Mouse (Mus musculus) CH12.LX (cell line): ENCODE measurements around the gene Slc25a12. TPM values are rescaled to one million over a fixed set of nuclear protein-coding genes. Genes with fewer than 3 reads are reported as not detected.

Experiments
- DNase-seq: peaks from one replicate; pipeline ENCODE4 v3.0.0-alpha.2; 2013; ENCODE audit errors: extremely low read depth
- H3K27ac ChIP-seq: 2 replicates; pipeline ENCODE4 v1.5.1; 2012; ENCODE audit warnings: low read depth, mild to moderate bottlenecking, control low read depth, moderate library complexity; ENCODE audit not compliant: insufficient read depth
- H3K27me3 ChIP-seq: replicated peaks from 2 replicates; pipeline ENCODE3; 2012; ENCODE audit warnings: inconsistent platforms
- H3K36me3 ChIP-seq, 2 experiments: replicated peaks in 1 of 2; 2 replicates each; pipeline versions ENCODE3 to v1.6.1; 2012; ENCODE audit warnings: inconsistent platforms in 1 of 2, low read length in 1 of 2, mild to moderate bottlenecking in 1 of 2, mixed read lengths in 1 of 2, moderate library complexity in 1 of 2; ENCODE audit not compliant: control insufficient read depth in 1 of 2, insufficient read depth in 1 of 2
- H3K4me1 ChIP-seq, 2 experiments: 2 replicates each; pipeline ENCODE4 v1.6.1; 2012; ENCODE audit warnings: inconsistent platforms in 1 of 2, moderate library complexity in 1 of 2; ENCODE audit not compliant: insufficient read depth in 2 of 2, control insufficient read depth in 1 of 2
- H3K4me2 ChIP-seq: 2 replicates; pipeline ENCODE4 v1.6.1; 2012; ENCODE audit warnings: low read depth, mild to moderate bottlenecking, control low read depth; ENCODE audit not compliant: poor library complexity, insufficient read depth, severe bottlenecking
- H3K4me3 ChIP-seq, 3 experiments: fragments of 150-350 bp in 1 of 3; sonication (generic) in 1 of 3; replicated peaks in 1 of 3; 2 replicates each; pipeline versions ENCODE3 to v1.5.1; 2011 to 2012; ENCODE audit warnings: low read depth in 2 of 3, low read length in 2 of 3, mild to moderate bottlenecking in 2 of 3, moderate library complexity in 2 of 3, control low read depth in 1 of 3, improper control_type of control experiment in 1 of 3, inconsistent platforms in 1 of 3, mixed read lengths in 1 of 3; ENCODE audit not compliant: poor library complexity in 1 of 3
- H3K79me2 ChIP-seq: replicated peaks from 2 replicates; pipeline ENCODE4 v1.6.1; 2012; ENCODE audit warnings: mild to moderate bottlenecking, moderate library complexity; ENCODE audit not compliant: control insufficient read depth, poor library complexity, insufficient read depth, severe bottlenecking; ENCODE audit errors: extremely low read depth
- H3K9ac ChIP-seq: 2 replicates; pipeline ENCODE4 v1.6.1; 2012; ENCODE audit warnings: low read depth, mild to moderate bottlenecking, control low read depth, moderate library complexity; ENCODE audit not compliant: insufficient read depth
- H3K9me3 ChIP-seq: replicated peaks from 2 replicates; pipeline ENCODE3; 2012; ENCODE audit warnings: low read length, inconsistent platforms, mixed read lengths
- BHLHE40 ChIP-seq: IDR thresholded peaks from 2 replicates; pipeline ENCODE4 v1.6.1; 2011; ENCODE audit warnings: mild to moderate bottlenecking, low read depth, low read length, improper control_type of control experiment
- CTCF ChIP-seq, 2 experiments: IDR thresholded peaks in 1 of 2; conservative IDR thresholded peaks in 1 of 2; 2 replicates each; pipeline ENCODE4 v1.5.1; 2011 to 2012; ENCODE audit warnings: low read depth in 2 of 2, low read length in 2 of 2, improper control_type of control experiment in 1 of 2, inconsistent platforms in 1 of 2, mild to moderate bottlenecking in 1 of 2, moderate library complexity in 1 of 2
- E2F4 ChIP-seq: IDR thresholded peaks from 2 replicates; pipeline ENCODE4 v1.6.1; 2011; ENCODE audit warnings: low read depth, low read length, improper control_type of control experiment; ENCODE audit not compliant: insufficient replicate concordance
- ELF1 ChIP-seq: IDR thresholded peaks from 2 replicates; pipeline ENCODE4 v1.6.1; 2014; ENCODE audit warnings: low read depth, mild to moderate bottlenecking, inconsistent platforms, low read length, improper control_type of control experiment
- GABPA ChIP-seq: IDR thresholded peaks from 2 replicates; pipeline ENCODE4 v1.6.1; 2012; ENCODE audit warnings: low read depth, low read length, improper control_type of control experiment, inconsistent platforms; ENCODE audit not compliant: insufficient replicate concordance
- IRF4 ChIP-seq: IDR thresholded peaks from 2 replicates; pipeline ENCODE4 v1.6.1; 2014; ENCODE audit warnings: low read depth, mild to moderate bottlenecking, inconsistent platforms, low read length, improper control_type of control experiment
- KAT2A ChIP-seq: IDR thresholded peaks from 2 replicates; pipeline ENCODE4 v1.6.1; 2012; ENCODE audit warnings: low read length, improper control_type of control experiment, inconsistent platforms; ENCODE audit not compliant: insufficient replicate concordance
- MAFK ChIP-seq: IDR thresholded peaks from 2 replicates; pipeline ENCODE4 v1.6.1; 2011; ENCODE audit warnings: low read length, improper control_type of control experiment; ENCODE audit not compliant: insufficient replicate concordance
- MAX ChIP-seq: IDR thresholded peaks from 2 replicates; pipeline ENCODE4 v1.6.1; 2011; ENCODE audit warnings: low read length, improper control_type of control experiment
- MAZ ChIP-seq: IDR thresholded peaks from 2 replicates; pipeline ENCODE4 v1.6.1; 2012; ENCODE audit warnings: low read depth, mild to moderate bottlenecking, inconsistent platforms, low read length, improper control_type of control experiment, moderate library complexity
- MEF2A ChIP-seq: IDR thresholded peaks from 2 replicates; pipeline ENCODE4 v1.6.1; 2014; ENCODE audit warnings: low read depth, mild to moderate bottlenecking, inconsistent platforms, low read length, improper control_type of control experiment, borderline replicate concordance
- MXI1 ChIP-seq: IDR thresholded peaks from 2 replicates; pipeline ENCODE4 v1.6.1; 2011; ENCODE audit warnings: mild to moderate bottlenecking, low read depth, low read length, improper control_type of control experiment
- PAX5 ChIP-seq: IDR thresholded peaks from 2 replicates; pipeline ENCODE4 v1.6.1; 2012; ENCODE audit warnings: low read length, inconsistent platforms, mixed read lengths
- POLR2A ChIP-seq: IDR thresholded peaks from 2 replicates; pipeline ENCODE4 v1.6.1; 2011; ENCODE audit warnings: low read depth, mild to moderate bottlenecking, improper control_type of control experiment, low read length
- RAD21 ChIP-seq: IDR thresholded peaks from 2 replicates; pipeline ENCODE4 v1.6.1; 2011; ENCODE audit warnings: low read depth, mild to moderate bottlenecking, low read length, improper control_type of control experiment, moderate library complexity
- RCOR1 ChIP-seq: conservative IDR thresholded peaks from 2 replicates; pipeline ENCODE4 v1.6.1; 2012; ENCODE audit warnings: low read depth, mild to moderate bottlenecking, inconsistent platforms, low read length, improper control_type of control experiment
- SIN3A ChIP-seq: IDR thresholded peaks from 2 replicates; pipeline ENCODE4 v1.6.1; 2012; ENCODE audit warnings: low read length, improper control_type of control experiment, inconsistent platforms
- UBTF ChIP-seq: IDR thresholded peaks from 2 replicates; pipeline ENCODE4 v1.6.1; 2012; ENCODE audit warnings: low read depth, mild to moderate bottlenecking, inconsistent platforms, low read length, improper control_type of control experiment, moderate library complexity
- USF1 ChIP-seq: IDR thresholded peaks from 2 replicates; pipeline ENCODE4 v1.6.1; 2014; ENCODE audit warnings: low read depth, mild to moderate bottlenecking, inconsistent platforms, low read length, improper control_type of control experiment
- ZC3H11A ChIP-seq: IDR thresholded peaks from 2 replicates; pipeline ENCODE4 v1.6.1; 2012; ENCODE audit warnings: low read depth, mild to moderate bottlenecking, inconsistent platforms, low read length, improper control_type of control experiment
- ZMIZ1 ChIP-seq: IDR thresholded peaks from 2 replicates; pipeline ENCODE4 v1.6.1; 2012; ENCODE audit warnings: low read depth, mild to moderate bottlenecking, inconsistent platforms, low read length, improper control_type of control experiment
- dilution Hi-C: fragments of 300-500 bp; cut with MboI; formaldehyde crosslinking; loops from 2 replicates; pipeline ENCODE4 v1.14.3; 2020; ENCODE audit warnings: low sequenced_read_pairs; ENCODE audit not compliant: extremely low pct_unique_long_range_greater_than_20kb, extremely low pct_ligation_motif_present
- in situ Hi-C: fragments of 300-500 bp; cut with MboI; formaldehyde crosslinking; loops from 3 replicates; pipeline ENCODE4 v1.14.3; 2019; ENCODE audit warnings: low sequenced_read_pairs, low pct_ligation_motif_present, low pct_unique_long_range_greater_than_20kb, mixed read lengths
- polyA plus RNA-seq: library from polyadenylated mRNA; unstranded; fragments of >175 nt; gene quantifications from 2 replicates; pipeline ENCODE4 v1.2.1, GENCODE M21; 2012; ENCODE audit warnings: low read depth; ENCODE audit not compliant: insufficient read length
- total RNA-seq, 2 experiments: library from RNA; depleted of rRNA; stranded (reverse); fragments of 300-350 nt in 1 of 2; fragments of >200 nt in 1 of 2; gene quantifications; 2 replicates each; pipeline ENCODE4 v1.2.3; 2012 to 2014

Gene Slc25a12
- total and polyA plus RNA-seq, 3 experiments = 97.1 to 211 (median 123) TPM

GRCm38 (mm10) chr2:71242180-71242579 is 125.4 kb downstream of the Slc25a12 start:
- in situ Hi-C loops = no loop called here
- no peaks in the 10 kb centered on the region for H3K79me2 ChIP-seq
- H3K9me3 ChIP-seq = no peaks in the 10 kb centered on the region
- no peak for DNase-seq
- H3K27ac ChIP-seq = no peak overlapping the region
- no peaks in the 10 kb centered on the region for H3K27me3 ChIP-seq
- peaks cover 0 to 11% of the 10 kb centered on the region in 2 experiments; a peak in 2 of 4 replicates for H3K4me1 ChIP-seq
- H3K4me3 ChIP-seq = no peak overlapping the region
- TF ChIP-seq RAD21 = peak; percentile 1
- TF ChIP-seq CTCF (conservative IDR thresholded peaks at IDR 0.05 in 1 of 2, IDR thresholded peaks at IDR 0.05 in 1 of 2; ENCODE audit: low read depth in 2 of 2, low read length in 2 of 2) = 0 out of 4 replicates have a peak, but pooled peaks of 1 of the 2 experiments have one; percentile 16
- no peak for TF ChIP-seq ZMIZ1
- no peak overlapping the region for H3K9ac ChIP-seq
- dilution Hi-C loops = no loop called here
- H3K36me3 ChIP-seq = peaks cover 11 to 45% of the 10 kb centered on the region in 2 experiments
- no peak overlapping the region for H3K4me2 ChIP-seq

- in situ Hi-C loops (no loop called here), dilution Hi-C loops (no loop called here)
- no peak overlapping the region for H3K4me3 ChIP-seq
- no peak for DNase-seq
- H3K36me3 ChIP-seq = peaks cover 11 to 44% of the 10 kb centered on the region in 2 experiments
- TF ChIP-seq MAX (no peak), MEF2A (no peak), E2F4 (no peak), MAZ (no peak), MXI1 (no peak), SIN3A (no peak), ZC3H11A (no peak), CTCF (conservative IDR thresholded peaks at IDR 0.05 in 1 of 2, IDR thresholded peaks at IDR 0.05 in 1 of 2; ENCODE audit: low read depth in 2 of 2, low read length in 2 of 2) (no peak), GABPA (no peak), IRF4 (no peak), ELF1 (no peak), USF1 (no peak), RCOR1 (no peak), KAT2A (no peak), PAX5 (no peak), UBTF (no peak), MAFK (no peak), BHLHE40 (no peak), ZMIZ1 (no peak), POLR2A (no peak)
- no peaks in the 10 kb centered on the region for H3K79me2 ChIP-seq
- H3K4me1 ChIP-seq = peaks cover 0 to 11% of the 10 kb centered on the region in 2 experiments; a peak in 2 of 4 replicates
- H3K9me3 ChIP-seq = no peaks in the 10 kb centered on the region
- no peak overlapping the region for H3K27ac ChIP-seq
- no peak overlapping the region for H3K4me2 ChIP-seq
- H3K9ac ChIP-seq = no peak overlapping the region
- H3K27me3 ChIP-seq = no peaks in the 10 kb centered on the region
Measured at GRCm38 (mm10) chr2:71241505-71241904, 126.0 kb downstream of the Slc25a12 start.
